ENCODE assay signal across 23 mouse cellular contexts in genomic region chr1:88916531-88917050, GRCm38 (mm10).
DNase-seq lines count a peak whose midpoint lies in the region; ATAC-seq lines count a peak whose summit lies in the region.
"Had no signal": no experiment of that assay in that cellular context is flagged by ENCODE, and none has a peak within 500 bp of the region (broad histone marks: within the 10 kb centered on the region; RNA-seq: fewer than 3 reads in every experiment).

No protein-coding gene starts in this region.

- DNase-seq in gastrocnemius, postnatal 25 days: peak; percentile 21
- no peak for DNase-seq in gastrocnemius, adult 18-20 months (ENCODE audit: low spot score)
- DNase-seq in intestine, embryonic 14.5 days (ENCODE audit: low spot score): peak; percentile 42
- peak; percentile 32 for DNase-seq in testis, postnatal 10 days (ENCODE audit: low spot score)
- DNase-seq in testis, postnatal 14 days (ENCODE audit: low spot score): no peak
- DNase-seq in skeletal muscle tissue, adult 2 months (ENCODE audit: low read depth, low spot score): peak; percentile 21
- no peak for DNase-seq in adrenal gland, adult 8-10 months
- DNase-seq: adrenal gland, postnatal 25 days; cerebellum, adult 11-12 months; cerebellum, postnatal 14 days; kidney, adult 2 months; lung, adult 18-20 months; retina, postnatal 1 day; right cerebral cortex, postnatal 25 days; thymus, postnatal 25 days had no signal

- peaks cover 8% of the 10 kb centered on the region; the same call in 1 of the 2 replicates for H3K9me3 ChIP-seq in intestine, embryonic 14.5 days (ENCODE audit: control insufficient read depth, low read length)
- H3K9me3 ChIP-seq in intestine, embryonic 16.5 days (ENCODE audit: control insufficient read depth, low read length): no peaks in the 10 kb centered on the region
- H3K9me3 ChIP-seq: liver, embryonic 12.5 days had no signal

- H3K27me3 ChIP-seq in intestine, embryonic 14.5 days (replicated peaks; ENCODE audit: control insufficient read depth, insufficient read depth, low read length): no peaks in the 10 kb centered on the region
- H3K27me3 ChIP-seq in intestine, embryonic 16.5 days (replicated peaks; ENCODE audit: control insufficient read depth, insufficient read depth, low read length): no peaks in the 10 kb centered on the region
- H3K27me3 ChIP-seq: embryonic facial prominence, embryonic 12.5 days; hindbrain, embryonic 13.5 days; limb, embryonic 13.5 days; liver, embryonic 12.5 days; midbrain, embryonic 13.5 days had no signal

- no peaks in the 10 kb centered on the region for H3K36me3 ChIP-seq in intestine, embryonic 14.5 days (ENCODE audit: control insufficient read depth, insufficient read depth, low read length)
- no peaks in the 10 kb centered on the region for H3K36me3 ChIP-seq in intestine, embryonic 16.5 days (ENCODE audit: control insufficient read depth, insufficient read depth, low read length)
- H3K36me3 ChIP-seq: embryonic facial prominence, embryonic 12.5 days; forebrain, embryonic 12.5 days; hindbrain, embryonic 13.5 days; limb, embryonic 13.5 days; liver, embryonic 12.5 days; midbrain, embryonic 13.5 days had no signal

- no peak for ATAC-seq in intestine, embryonic 14.5 days (replicated peaks; ENCODE audit: low FRiP score, low TSS enrichment, low read depth)
- ATAC-seq in intestine, embryonic 16.5 days: no peak
- ATAC-seq: liver, embryonic 12.5 days; midbrain, embryonic 13.5 days had no signal

- WGBS in intestine, embryonic 14.5 days: 80% methylated on average over 4 of the region's 4 CpGs
- WGBS in intestine, embryonic 16.5 days: 76% methylated on average over 4 of the region's 4 CpGs

- H3K4me1 ChIP-seq in intestine, embryonic 14.5 days (replicated peaks; ENCODE audit: control insufficient read depth, insufficient read depth, low read length): no peaks in the 10 kb centered on the region
- H3K4me1 ChIP-seq in intestine, embryonic 16.5 days (ENCODE audit: control insufficient read depth, insufficient read depth, low read length): no peaks in the 10 kb centered on the region
- H3K4me1 ChIP-seq: embryonic facial prominence, embryonic 12.5 days; hindbrain, embryonic 13.5 days; liver, embryonic 12.5 days; midbrain, embryonic 13.5 days had no signal

- no peak overlapping the region for H3K4me2 ChIP-seq in intestine, embryonic 14.5 days (ENCODE audit: low read length)
- no peak overlapping the region for H3K4me2 ChIP-seq in intestine, embryonic 16.5 days (ENCODE audit: low read depth, low read length)
- H3K4me2 ChIP-seq: embryonic facial prominence, embryonic 12.5 days; forebrain, embryonic 12.5 days; hindbrain, embryonic 13.5 days; limb, embryonic 13.5 days; liver, embryonic 12.5 days; midbrain, embryonic 13.5 days had no signal

- H3K4me3 ChIP-seq in intestine, embryonic 14.5 days (ENCODE audit: low read depth, low read length): no peak overlapping the region
- H3K4me3 ChIP-seq in intestine, embryonic 16.5 days (ENCODE audit: low read length): no peak overlapping the region
- H3K4me3 ChIP-seq: embryonic facial prominence, embryonic 12.5 days; forebrain, embryonic 12.5 days; hindbrain, embryonic 13.5 days; limb, embryonic 13.5 days; liver, embryonic 12.5 days; midbrain, embryonic 13.5 days had no signal

- no peak overlapping the region for H3K27ac ChIP-seq in intestine, embryonic 14.5 days (ENCODE audit: low read depth)
- no peak overlapping the region for H3K27ac ChIP-seq in intestine, embryonic 16.5 days (ENCODE audit: low read length)
- H3K27ac ChIP-seq: embryonic facial prominence, embryonic 12.5 days; forebrain, embryonic 12.5 days; hindbrain, embryonic 13.5 days; kidney, postnatal 0 days; limb, embryonic 13.5 days; liver, embryonic 12.5 days; midbrain, embryonic 13.5 days had no signal

- no peak overlapping the region for H3K9ac ChIP-seq in intestine, embryonic 14.5 days (ENCODE audit: low read length)
- H3K9ac ChIP-seq in intestine, embryonic 16.5 days (ENCODE audit: low read depth, low read length): no peak overlapping the region
- H3K9ac ChIP-seq: embryonic facial prominence, embryonic 12.5 days; forebrain, embryonic 12.5 days; hindbrain, embryonic 13.5 days; limb, embryonic 13.5 days; liver, embryonic 12.5 days; midbrain, embryonic 13.5 days had no signal

Comparison
In these comparisons a context has a peak if more than half of its experiments do, and no peak if none do; other contexts are left out.
1. DNase-seq: peak in gastrocnemius, postnatal 25 days (single experiment), intestine, embryonic 14.5 days (single experiment), testis, postnatal 10 days (single experiment) and skeletal muscle tissue, adult 2 months (single experiment); none in gastrocnemius, adult 18-20 months (single experiment), testis, postnatal 14 days (single experiment) and adrenal gland, adult 8-10 months (single experiment).